Mouse (Mus musculus): ENCODE measurements around the gene Pik3r5.

GRCm38 (mm10) chr11:68484431-68484830 is 52.5 kb downstream of the Pik3r5 start:
- TF ChIP-seq CTCF (IDR thresholded peaks at IDR 0.05; ENCODE audit: low read depth) (no peak), EP300 (optimal IDR thresholded peaks at IDR 0.05) (no peak)

All from stomach, postnatal 0 days (tissue).